Mouse (Mus musculus): ENCODE measurements around the gene Plcl1. TPM values are rescaled to one million over a fixed set of nuclear protein-coding genes. Genes with fewer than 3 reads are reported as not detected.

The Plcl1 gene
- total RNA-seq, 4 experiments from 2014 or later, result 3.0 to 4.7 (median 3.5) TPM

DNA sequence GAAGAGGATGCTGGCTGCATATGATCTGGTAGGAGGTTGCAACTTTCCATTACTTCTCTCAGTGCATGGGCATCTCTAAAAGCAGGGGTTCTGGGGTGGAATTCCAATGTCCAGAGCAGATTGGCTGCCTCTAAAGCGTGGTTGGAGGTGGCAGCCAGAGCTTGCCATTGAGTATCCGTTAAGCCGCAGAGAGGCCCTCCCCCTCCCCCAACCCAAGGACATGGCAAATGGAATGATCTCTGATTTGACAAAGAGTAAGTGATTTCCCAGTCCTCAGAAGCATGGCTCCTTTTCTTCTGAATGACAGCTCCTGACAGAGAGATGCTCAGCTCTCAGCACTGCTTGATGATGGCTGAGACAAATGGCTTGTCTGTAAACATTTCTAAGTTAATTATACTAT, 296.4 kb downstream of the Plcl1 start:
- no peak for DNase-seq (ENCODE audit: low spot score)

DNA sequence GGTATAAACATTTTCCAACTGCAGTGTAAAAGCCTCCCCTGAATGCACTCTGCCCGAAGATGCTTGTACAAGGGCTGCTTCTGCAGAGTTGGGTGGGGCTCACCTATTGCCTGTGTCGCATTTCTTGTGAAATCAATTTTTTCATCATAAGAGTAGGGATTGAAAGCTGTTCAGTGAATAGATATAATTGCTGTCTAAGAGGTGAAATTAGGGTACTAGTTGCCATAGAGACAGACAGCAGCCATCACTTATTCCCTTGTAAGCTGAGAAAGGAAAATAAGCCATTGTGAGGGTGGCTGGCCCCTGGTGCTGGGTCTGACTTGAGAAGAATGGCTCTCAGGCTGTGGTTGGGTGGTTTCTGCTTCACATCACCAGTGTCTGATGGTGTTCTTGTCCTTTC, 299.0 kb downstream of the Plcl1 start:
- DNase-seq (ENCODE audit: low spot score), result no peak

DNA sequence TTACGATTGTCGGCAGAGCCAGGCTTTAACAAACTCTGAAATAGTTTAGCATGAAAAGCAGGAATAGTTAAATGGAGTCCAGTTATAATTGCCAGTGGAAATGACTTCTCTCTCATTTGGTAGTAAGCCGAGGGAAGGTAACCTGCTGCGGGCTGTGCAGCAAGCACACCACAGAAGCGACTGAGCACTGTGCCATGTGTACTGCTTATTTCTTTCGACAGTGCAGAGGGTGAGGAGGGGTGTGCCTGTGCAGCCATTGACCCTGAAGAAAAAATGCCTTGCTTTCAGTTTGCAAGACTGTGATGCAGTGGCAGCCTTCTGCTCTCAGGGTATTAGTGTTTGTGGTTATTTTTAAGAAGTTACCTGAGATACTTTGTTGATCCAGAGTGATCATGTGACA, 299.5 kb downstream of the Plcl1 start:
- no peak for DNase-seq (ENCODE audit: low spot score)

DNA sequence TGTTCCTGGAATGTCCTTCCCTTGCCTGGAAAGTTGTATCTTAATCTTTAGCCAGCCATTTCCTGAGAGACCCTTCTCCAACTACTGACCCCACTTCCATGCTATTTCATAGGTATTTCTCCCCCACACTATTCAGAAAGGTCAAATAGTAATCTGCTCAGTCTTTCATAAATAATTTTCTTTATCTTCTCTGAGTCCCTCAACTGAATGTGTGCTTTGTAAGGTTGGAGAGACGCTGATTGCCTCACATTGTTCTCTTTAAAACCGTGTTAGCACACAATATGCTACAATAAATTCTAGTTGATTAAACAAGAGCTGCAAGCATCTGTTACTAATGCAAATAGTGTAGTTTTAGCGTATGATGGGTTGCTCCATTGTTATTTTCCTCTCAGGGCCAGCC, 300.0 kb downstream of the Plcl1 start:
- no peak for DNase-seq (ENCODE audit: low spot score)

DNA sequence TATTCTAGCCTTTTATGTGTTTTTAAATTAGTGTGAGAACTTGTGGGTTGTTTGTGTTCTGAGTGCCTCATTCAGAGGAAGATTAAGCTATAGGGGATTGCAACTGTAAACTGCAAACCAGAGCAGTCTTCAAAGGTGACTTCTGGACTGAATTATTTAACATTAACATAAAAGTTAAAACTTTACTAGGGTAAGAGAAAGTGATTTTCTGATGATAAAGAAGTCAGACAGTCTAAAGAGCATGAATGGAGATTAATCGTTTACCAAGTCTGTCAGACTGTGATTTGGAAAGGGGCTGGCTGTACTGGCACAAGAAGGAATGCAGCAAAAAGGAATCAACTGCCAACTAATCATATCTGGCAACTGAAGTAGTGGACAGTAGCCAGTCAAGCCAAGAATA, 301.2 kb downstream of the Plcl1 start:
- no peak for DNase-seq (ENCODE audit: low spot score)

DNA sequence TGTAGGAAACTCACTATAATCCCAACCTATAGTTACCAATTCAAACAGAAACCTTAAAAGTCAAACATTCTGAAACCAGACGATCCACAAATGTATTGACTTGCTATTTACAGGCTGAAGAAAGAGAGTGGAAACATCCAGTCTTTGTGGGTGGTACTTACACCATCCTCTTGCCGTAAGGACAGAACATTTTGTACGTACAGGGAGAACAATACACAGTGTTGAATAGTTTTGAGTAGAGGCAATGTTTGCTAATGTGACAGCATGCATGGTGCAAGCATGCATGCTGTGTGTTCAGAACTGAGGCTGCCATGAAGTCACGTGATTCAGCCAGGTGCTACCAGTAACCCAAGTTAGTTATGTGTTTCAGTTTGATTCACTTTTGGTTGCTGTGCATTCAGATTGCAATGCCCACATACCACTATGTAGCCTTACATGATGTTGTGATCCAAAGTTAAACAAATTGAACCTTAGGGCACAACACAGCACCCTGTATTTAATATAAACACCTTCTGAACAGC, 311.6 kb downstream of the Plcl1 start:
- DNase-seq (ENCODE audit: low spot score), result no peak

DNA sequence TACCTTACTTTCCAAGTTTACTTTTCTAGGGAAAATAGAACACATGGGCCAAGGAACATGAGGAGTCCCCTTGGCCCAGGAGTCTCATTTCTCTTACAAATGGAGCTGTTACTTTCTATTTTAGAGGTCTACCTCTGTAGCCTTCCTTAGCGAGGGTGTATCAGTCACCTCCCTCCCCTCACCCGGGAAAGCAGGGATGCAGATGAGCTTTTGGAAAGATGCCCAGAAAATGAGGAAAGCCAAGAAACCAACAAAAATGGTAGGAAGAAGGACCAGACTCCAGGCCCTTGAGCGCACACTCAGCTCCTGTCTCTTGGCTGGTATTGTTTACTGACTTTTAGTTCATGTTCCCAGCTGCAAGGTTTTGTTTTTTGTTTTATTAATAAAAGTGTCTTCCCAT, 319.7 kb downstream of the Plcl1 start:
- no peak for DNase-seq (ENCODE audit: low spot score)

DNA sequence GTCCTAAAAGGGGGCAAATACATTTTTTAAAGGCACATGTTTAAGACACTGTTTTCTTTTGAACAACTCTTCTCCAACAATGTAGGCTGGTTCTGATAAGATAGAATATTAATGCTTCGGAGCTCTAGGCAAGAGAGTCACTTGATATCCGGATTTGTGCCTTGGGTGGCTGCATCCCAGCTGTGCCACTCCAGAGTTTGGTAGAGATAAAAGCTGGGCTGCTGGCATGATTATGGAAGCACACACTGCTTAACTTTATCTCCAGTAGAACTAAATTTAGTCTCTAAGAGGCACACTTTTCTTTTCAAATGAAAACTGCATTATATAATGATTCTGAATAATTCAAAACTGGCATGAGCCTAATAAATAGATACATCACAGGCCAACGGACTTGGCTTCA, 323.6 kb downstream of the Plcl1 start:
- peak; percentile 24 for DNase-seq (ENCODE audit: low spot score)

DNA sequence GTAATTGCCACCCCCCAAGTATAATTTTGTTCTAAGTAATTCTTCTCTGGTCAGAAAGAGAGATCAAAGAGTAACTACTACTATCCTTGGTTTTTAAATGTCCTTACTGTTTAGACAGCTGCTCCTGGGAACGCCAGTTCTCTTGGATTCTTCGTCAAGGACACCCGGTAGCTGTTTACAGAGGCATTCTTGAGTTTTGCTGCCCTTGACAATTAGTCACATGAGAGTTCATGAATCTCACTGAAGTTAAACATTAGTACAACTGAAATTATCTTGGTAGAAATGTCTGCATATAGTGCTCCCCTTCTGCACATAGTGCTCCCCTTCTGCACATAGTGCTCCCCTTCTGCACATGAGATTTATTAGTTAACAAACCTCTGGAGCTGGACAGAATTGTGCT, 327.2 kb downstream of the Plcl1 start:
- no peak for DNase-seq (ENCODE audit: low spot score)

DNA sequence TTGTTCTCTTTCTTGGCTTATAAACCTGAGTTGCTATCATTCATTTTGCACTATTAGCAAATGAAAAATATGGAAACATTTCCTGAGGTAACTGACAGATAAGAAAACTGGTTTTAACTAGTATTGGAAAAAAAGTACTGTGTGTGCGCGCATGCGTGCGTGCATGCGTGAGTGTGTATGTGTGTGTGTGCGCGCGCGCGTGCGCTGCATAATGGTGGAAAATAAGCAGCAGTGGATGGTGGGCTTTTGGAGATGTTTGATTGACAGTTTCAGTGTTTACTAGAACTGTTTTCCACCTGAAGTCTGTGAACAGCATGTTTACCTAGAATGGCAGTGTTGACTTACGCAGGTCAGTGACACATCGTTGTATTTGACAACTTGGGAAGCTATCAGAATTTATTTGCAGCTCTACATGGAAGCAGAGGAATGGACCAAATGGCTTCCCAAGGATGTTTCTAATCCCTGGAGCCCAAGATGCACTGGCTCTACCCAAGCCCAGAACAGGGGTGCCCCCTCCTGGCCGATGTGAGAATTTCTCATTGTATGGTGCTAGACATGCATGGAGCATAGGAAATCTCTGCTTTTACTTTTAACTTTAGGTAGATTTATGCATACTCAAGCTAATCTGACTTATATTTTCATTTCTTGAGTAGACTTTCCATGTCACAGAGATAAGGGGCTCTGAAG, 330.5 kb downstream of the Plcl1 start:
- peak; percentile 81 for DNase-seq (ENCODE audit: low spot score)

DNA sequence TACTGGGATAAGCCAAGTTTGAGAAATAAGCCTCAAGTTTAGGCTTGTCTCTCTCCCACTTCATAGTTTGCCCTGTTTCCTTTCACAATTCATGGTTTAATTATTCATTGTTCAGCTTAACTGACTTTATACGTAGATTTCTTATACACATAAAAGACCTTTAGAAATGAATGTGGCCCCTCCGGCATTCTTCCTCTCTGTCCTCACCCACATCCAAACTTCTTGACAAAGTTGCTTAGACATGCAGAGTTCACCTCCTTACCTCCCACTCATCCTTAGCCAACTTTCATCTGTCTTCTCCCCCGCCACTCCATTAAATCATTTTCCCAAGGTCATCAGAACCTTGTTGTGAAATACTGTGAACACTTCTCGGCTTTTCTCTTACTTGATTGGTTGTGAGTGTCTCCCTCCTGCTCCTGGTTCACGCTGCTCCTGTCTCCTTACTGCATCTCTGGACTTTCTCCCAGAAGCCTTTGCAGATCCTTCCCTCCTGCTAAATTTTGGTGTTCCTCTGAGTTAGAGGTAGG, 331.1 kb downstream of the Plcl1 start:
- no peak for DNase-seq (ENCODE audit: low spot score)

DNA sequence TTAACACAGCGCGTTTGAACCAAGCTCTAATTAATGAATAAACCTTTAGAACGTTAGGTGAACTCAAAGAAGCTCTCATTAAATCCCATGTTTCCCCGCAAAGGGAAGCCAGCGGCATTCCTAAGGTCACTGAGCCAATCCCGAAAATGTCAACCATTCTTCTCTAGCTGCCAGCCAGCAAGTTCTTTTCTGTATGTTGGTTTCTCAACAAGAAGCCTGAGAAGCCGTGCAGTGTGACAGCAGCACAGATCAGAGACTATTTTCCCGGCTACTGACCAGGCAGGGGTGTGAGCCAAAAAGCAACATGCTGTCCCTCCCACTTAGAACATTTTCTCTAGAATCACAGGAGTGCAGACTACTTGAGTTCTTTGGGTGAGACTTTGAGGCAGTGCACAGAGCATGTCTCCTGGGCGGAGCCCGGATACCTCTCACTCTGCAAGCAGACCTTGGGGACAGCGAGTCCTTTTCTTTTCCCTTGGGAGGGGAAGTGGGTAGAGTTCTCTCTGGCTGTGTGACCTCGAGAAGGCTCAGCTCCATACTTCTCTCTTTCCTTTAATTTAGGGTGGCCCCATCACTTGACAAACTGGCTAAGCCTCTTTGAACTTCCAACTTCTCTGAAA, 333.1 kb downstream of the Plcl1 start:
- no peak for DNase-seq (ENCODE audit: low spot score)

DNA sequence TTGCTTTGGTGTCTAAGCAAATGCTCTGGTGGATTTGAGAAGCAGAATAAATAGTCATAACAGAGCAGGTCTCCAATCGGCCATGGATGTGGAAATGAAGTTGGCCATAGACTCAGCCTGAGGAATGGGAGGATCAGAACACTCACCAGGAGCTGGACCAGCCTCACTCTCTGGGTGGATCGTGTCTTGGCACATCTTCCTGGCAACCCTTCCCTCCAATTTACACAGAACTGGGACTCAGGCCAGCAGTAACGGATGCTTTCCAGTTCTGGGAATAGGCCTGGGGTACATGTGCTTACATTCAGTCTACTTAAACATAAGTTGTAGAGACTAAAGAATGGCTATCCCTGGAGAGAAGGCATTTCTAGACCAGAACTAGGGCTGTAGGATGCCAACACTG, 336.2 kb downstream of the Plcl1 start:
- DNase-seq (ENCODE audit: low spot score), result no peak

DNA sequence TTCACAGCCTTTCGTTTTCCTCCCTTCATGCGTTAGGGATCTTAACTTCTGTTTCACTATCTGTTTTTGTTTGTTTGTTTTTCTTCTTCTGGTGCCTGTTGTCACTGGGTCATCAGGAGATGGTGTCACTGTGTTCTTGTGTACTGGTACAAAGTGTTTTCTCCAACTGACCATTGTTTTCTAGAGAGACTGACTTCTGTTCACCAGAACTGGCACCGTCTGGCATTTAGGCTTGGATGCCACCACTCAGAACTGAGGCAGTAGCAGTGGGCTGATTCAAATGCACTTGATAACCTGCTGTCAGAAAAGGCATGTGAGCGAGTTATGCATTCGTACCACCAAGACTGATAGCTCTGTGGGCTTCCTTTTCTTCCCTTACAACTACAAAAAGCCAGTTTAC, 342.8 kb downstream of the Plcl1 start:
- DNase-seq (ENCODE audit: low spot score), result no peak

DNA sequence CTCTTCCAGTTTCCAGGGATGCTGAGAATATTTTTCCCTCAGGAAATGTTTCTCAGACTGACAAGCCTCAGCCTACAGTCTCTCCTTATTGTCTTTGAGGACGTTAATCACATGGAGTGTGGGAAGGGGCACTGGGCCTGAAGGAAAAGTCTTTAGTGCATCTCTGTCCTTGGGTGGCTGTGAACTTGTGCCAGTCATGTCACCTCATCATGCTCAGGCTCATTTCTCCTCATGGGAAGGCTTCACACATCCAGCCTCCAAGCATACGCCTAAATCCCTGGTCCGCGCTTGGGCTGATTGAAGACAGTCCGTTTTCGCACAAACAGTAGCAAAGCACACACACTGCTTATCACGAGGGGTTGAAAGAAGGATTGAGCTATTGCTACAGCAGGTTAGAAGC, 344.0 kb downstream of the Plcl1 start:
- DNase-seq (ENCODE audit: low spot score), result no peak

DNA sequence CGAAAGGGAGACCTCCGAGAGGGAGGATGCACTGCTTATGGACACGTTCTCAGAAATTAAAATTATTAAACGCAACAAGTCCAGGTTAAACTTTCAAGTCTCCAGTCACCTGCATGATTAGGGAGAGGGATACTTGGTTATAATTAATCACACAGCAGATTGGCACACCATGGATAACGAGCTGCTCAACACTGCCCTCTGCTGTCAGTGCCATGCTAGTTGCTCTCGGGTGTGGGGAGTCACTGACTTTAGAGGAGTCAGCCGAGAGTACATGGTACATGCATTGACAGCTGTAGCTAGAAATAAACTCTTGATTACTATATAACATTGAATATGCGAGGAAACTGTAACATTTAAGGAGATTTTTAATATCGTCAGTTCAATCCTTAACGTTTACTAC, 350.0 kb downstream of the Plcl1 start:
- peak; percentile 25 for DNase-seq (ENCODE audit: low spot score)

DNA sequence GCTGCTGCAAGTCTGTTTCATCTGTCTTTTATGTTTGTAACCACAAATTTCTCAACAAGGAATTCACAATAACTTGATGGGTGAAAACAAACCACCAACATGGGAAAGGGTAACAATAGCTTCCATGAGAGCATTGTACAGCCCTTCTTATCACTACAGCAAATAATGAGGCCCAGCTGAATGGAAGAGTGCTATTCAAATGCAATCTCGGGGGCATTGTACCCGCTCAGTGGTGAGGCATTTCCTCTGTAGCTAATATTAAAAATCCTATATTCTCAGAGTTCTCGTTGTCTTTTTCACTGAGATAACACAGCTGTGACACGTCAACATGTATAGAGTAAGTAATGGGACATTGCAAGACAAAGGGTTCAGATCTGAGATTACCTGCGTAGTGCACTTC, 356.6 kb downstream of the Plcl1 start:
- no peak for DNase-seq (ENCODE audit: low spot score)

DNA sequence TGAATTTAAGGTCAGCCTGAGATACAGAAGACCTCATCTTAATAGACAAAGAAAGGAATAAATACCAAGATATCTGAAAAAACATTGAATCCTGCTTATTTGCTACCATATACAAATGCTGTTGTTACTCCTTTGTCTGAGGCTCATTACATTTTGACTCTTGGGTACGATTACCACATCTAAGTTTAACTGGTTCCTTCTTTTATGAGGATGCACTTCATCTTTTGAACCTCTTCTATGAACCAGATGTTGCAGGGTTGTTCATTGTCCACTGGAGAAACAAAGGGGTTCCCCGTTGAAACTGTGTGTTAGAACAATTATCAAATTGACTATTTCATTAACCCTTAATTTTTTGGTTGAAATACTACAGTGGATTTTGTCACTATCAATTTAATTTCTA, 357.4 kb downstream of the Plcl1 start:
- no peak for DNase-seq (ENCODE audit: low spot score)

DNA sequence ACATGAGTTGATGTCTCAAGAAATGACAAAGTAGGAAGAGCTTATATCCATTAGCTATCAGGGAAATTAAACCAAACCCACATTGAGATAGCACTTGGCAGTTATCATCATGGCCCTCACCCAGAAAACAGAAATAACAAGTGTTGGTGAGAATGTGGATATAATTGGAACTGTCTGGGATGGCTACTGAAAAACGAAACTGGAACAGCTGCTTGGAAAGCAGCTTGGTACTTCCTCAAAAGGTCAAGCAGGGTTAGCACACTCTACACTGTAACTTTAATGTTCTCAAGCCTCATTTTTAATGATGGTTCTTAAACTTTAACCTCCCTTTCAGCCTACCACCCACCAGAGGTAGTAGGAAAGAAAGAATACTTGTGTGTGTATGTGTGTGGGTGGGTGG, 361.0 kb downstream of the Plcl1 start:
- DNase-seq (ENCODE audit: low spot score), result peak; percentile 20

DNA sequence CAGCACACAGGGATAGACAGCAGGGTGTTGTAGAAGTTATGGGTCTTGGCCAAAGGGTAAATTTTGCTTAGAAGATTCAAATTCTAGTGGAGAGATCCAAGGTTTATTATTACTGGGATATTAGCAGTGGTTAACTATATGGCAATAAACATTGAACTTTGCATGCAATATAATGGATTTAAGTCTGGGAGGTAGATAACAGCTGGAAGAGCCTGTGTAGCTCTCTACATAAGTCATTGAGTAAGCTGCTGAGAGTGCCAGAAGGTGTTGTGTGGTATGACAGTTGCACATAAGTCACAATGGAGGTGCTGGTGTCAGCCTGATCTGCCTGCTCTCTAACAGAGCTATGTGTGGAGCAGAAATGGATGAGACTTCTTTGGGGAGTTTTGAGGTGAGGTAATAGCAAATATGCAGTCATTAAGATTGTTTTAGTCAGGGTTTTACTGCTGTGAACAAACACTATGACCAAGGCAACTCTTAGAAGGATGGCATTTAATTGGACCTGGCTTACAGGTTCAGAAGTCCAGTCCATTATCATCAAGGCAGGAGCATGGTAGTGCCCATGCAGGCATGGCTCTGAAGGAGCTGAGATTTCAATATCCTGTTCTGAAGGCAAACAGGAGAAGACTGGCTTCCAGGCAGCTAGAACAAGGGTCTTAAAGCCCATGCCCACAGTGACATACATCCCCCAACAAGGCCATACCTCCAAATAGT, 364.5 kb downstream of the Plcl1 start:
- DNase-seq (ENCODE audit: low spot score), result no peak

DNA sequence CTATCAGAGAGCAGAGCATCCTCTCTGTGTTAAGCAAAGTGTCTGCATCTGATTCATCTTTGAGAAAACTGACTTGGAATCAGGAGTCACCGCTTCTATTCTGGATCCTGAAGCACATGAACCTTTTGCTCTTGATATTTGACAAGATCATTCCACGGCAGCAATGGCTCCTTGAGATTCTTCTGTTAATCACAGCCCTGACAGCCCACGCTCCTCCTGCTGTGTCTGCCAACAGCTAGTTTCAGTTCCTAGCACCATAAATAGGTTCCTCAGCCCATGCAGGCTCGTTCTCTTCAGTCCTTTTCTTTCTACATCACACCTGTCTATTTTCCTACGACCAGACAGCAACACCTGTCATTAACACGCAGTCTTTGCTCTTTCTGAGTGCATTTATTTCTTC, 387.1 kb downstream of the Plcl1 start:
- no peak for DNase-seq (ENCODE audit: low spot score)

All from heart, adult 8-10 months (tissue).